Mouse (Mus musculus) heart, postnatal 25 days (tissue): Measurements from ENCODE around the gene Yy2. TPM values are rescaled to one million over a fixed set of nuclear protein-coding genes. Genes with fewer than 3 reads are reported as not detected.

Experiments used
- DNase-seq: peaks from one replicate; pipeline ENCODE4 v3.0.0; 2022; ENCODE audit warnings: low spot score
- intact Hi-C: fragments of 180-260 bp; cut with DNase I; formaldehyde crosslinking; loops from one replicate; pipeline ENCODE4 v1.15.1; 2025
- total RNA-seq, 2 experiments: library from RNA; stranded (reverse); gene quantifications; 2 replicates each; pipeline ENCODE4 v1.2.3; 2021

The Yy2 gene
- under 1 TPM; 0.22 to 0.39 TPM for total RNA-seq

- no peak for DNase-seq
- intact Hi-C loops: loop anchor here (5.0 kb wide), 1 partner anchor 73 kb away; no protein-coding TSS in a partner anchor
Measured at GRCm38 (mm10) chrX:157568840-157569239, at the start of gene Yy2. Gene Yy2 (minus strand): TSS chrX:157568985.

- no peak for DNase-seq
Measured at GRCm38 (mm10) chrX:157612894-157613293, 44.1 kb upstream of the Yy2 start.

GRCm38 (mm10) chrX:157601450-157601849 lies 32.7 kb upstream of the Yy2 start:
- intact Hi-C loops: loop anchor here (2.0 to 5.0 kb wide), 2 partner anchors 41 to 115 kb away; no protein-coding TSS in a partner anchor
- DNase-seq: no peak

More at GRCm38 (mm10) chrX:157612894-157613293, 44.1 kb upstream of the Yy2 start:
- intact Hi-C loops: no loop called here

GRCm38 (mm10) chrX:157598186-157598996 lies 29.6 kb upstream of the Yy2 start, which contains the start of gene Mbtps2:
Gene Mbtps2 (minus strand): TSS chrX:157598715.
- peak; percentile 23 for DNase-seq
- intact Hi-C loops: no loop called here

GRCm38 (mm10) chrX:157597585-157598185 lies 28.9 kb upstream of the Yy2 start:
- intact Hi-C loops: no loop called here
- DNase-seq: no peak

GRCm38 (mm10) chrX:157596802-157597201 lies 28.0 kb upstream of the Yy2 start:
- DNase-seq: no peak
- intact Hi-C loops: no loop called here

GRCm38 (mm10) chrX:157595927-157596326 lies 27.1 kb upstream of the Yy2 start:
- intact Hi-C loops: no loop called here
- DNase-seq: no peak

- intact Hi-C loops: no loop called here
Measured at GRCm38 (mm10) chrX:157594606-157595005, 25.8 kb upstream of the Yy2 start.

GRCm38 (mm10) chrX:157587001-157587400 lies 18.2 kb upstream of the Yy2 start:
- intact Hi-C loops: no loop called here
- no peak for DNase-seq

More at GRCm38 (mm10) chrX:157594606-157595005, 25.8 kb upstream of the Yy2 start:
- no peak for DNase-seq

- no peak for DNase-seq
- intact Hi-C loops: no loop called here
Measured at GRCm38 (mm10) chrX:157586397-157586796, 17.6 kb upstream of the Yy2 start.

- no peak for DNase-seq
- intact Hi-C loops: no loop called here
Measured at GRCm38 (mm10) chrX:157579108-157579614, 10.4 kb upstream of the Yy2 start.

- DNase-seq: no peak
- intact Hi-C loops: no loop called here
Measured at GRCm38 (mm10) chrX:157574683-157575082, 5.9 kb upstream of the Yy2 start.

GRCm38 (mm10) chrX:157563794-157564193 lies 5.0 kb downstream of the Yy2 start:
- DNase-seq: no peak
- intact Hi-C loops: no loop called here

- DNase-seq: no peak
- intact Hi-C loops: no loop called here
Measured at GRCm38 (mm10) chrX:157547082-157547481, 21.7 kb downstream of the Yy2 start.

Other genes with a start within 250 kb of the Yy2 start
- gene Phex, start 153.7 kb downstream of the Yy2 start, total RNA-seq: under 1 TPM in 1 of 2 experiments, not detected in 1; 0.06 TPM
- 10 to 100 TPM; 27.8 to 39.6 TPM for gene Sms, start 76.7 kb downstream of the Yy2 start, total RNA-seq
- 10 to 100 TPM; 10.7 to 12.2 TPM for gene Mbtps2, start 29.7 kb upstream of the Yy2 start, total RNA-seq
- gene Smpx, start 129.9 kb upstream of the Yy2 start, total RNA-seq: 100 to 1,000 TPM; 393 to 458 TPM
- 1 to 10 TPM; 3.9 to 4.2 TPM for gene Klhl34, start 249.4 kb upstream of the Yy2 start, total RNA-seq